Mouse (Mus musculus): Measurements from ENCODE around the gene Chmp6. TPM values are rescaled to one million over a fixed set of nuclear protein-coding genes. Genes with fewer than 3 reads are reported as not detected.

The Chmp6 gene
- total RNA-seq, 2 experiments from 2014 or later, result 22.7 to 25.2 TPM

GRCm38 (mm10) chr11:119904621-119905286 is 8.5 kb upstream of the Chmp6 start:
- intact Hi-C loops (cut with DNase I; ENCODE audit: low total_unique reads), result loop anchor here (2.0 to 5.0 kb wide), 2 partner anchors 88 to 402 kb away; no protein-coding TSS in a partner anchor
- DNase-seq, result peak; percentile 50

- DNase-seq, result no peak
- intact Hi-C loops (cut with DNase I; ENCODE audit: low total_unique reads), result loop anchor here (2.0 to 5.0 kb wide), 2 partner anchors 87 to 403 kb away; no protein-coding TSS in a partner anchor
Observed at GRCm38 (mm10) chr11:119905794-119906193, 7.4 kb upstream of the Chmp6 start.

GRCm38 (mm10) chr11:119907006-119907650 is 6.1 kb upstream of the Chmp6 start:
- intact Hi-C loops (cut with DNase I; ENCODE audit: low total_unique reads), result loop anchor here (5.0 kb wide), 1 partner anchor 85 kb away; no protein-coding TSS in a partner anchor
- DNase-seq, result no peak

GRCm38 (mm10) chr11:119907711-119908110 is 5.5 kb upstream of the Chmp6 start:
- DNase-seq, result no peak
- intact Hi-C loops (cut with DNase I; ENCODE audit: low total_unique reads), result loop anchor here (5.0 kb wide), 1 partner anchor 85 kb away; no protein-coding TSS in a partner anchor

- intact Hi-C loops (cut with DNase I; ENCODE audit: low total_unique reads), result loop anchor here (5.0 kb wide), 1 partner anchor 83 kb away; no protein-coding TSS in a partner anchor
- peak; percentile 66 for DNase-seq
Observed at GRCm38 (mm10) chr11:119909436-119909835, 3.8 kb upstream of the Chmp6 start.

GRCm38 (mm10) chr11:119912845-119913244 is 396 bp upstream of the Chmp6 start:
- intact Hi-C loops (cut with DNase I; ENCODE audit: low total_unique reads), result no loop called here
- DNase-seq, result no peak

- intact Hi-C loops (cut with DNase I; ENCODE audit: low total_unique reads), result no loop called here
Observed at GRCm38 (mm10) chr11:119913935-119914314, 684 bp downstream of the Chmp6 start.

GRCm38 (mm10) chr11:119914381-119914780 is 1.1 kb downstream of the Chmp6 start:
- intact Hi-C loops (cut with DNase I; ENCODE audit: low total_unique reads), result no loop called here
- no peak for DNase-seq

More at GRCm38 (mm10) chr11:119913935-119914314, 684 bp downstream of the Chmp6 start:
- DNase-seq, result no peak

- intact Hi-C loops (cut with DNase I; ENCODE audit: low total_unique reads), result no loop called here
- DNase-seq, result no peak
Observed at GRCm38 (mm10) chr11:119915666-119916065, 2.4 kb downstream of the Chmp6 start.

GRCm38 (mm10) chr11:119916102-119916790 is 3.0 kb downstream of the Chmp6 start:
- intact Hi-C loops (cut with DNase I; ENCODE audit: low total_unique reads), result no loop called here
- peak; percentile 41 for DNase-seq

GRCm38 (mm10) chr11:119916834-119917469 is 3.7 kb downstream of the Chmp6 start:
- intact Hi-C loops (cut with DNase I; ENCODE audit: low total_unique reads), result no loop called here

GRCm38 (mm10) chr11:119918521-119918920 is 5.3 kb downstream of the Chmp6 start:
- intact Hi-C loops (cut with DNase I; ENCODE audit: low total_unique reads), result no loop called here

More at GRCm38 (mm10) chr11:119916834-119917469, 3.7 kb downstream of the Chmp6 start:
- peak; percentile 10 for DNase-seq

GRCm38 (mm10) chr11:119919432-119919831 is 6.2 kb downstream of the Chmp6 start:
- intact Hi-C loops (cut with DNase I; ENCODE audit: low total_unique reads), result no loop called here
- no peak for DNase-seq

More at GRCm38 (mm10) chr11:119918521-119918920, 5.3 kb downstream of the Chmp6 start:
- peak; percentile 15 for DNase-seq

- peak; percentile 75 for DNase-seq
- intact Hi-C loops (cut with DNase I; ENCODE audit: low total_unique reads), result no loop called here
Observed at GRCm38 (mm10) chr11:119919897-119920296, 6.7 kb downstream of the Chmp6 start.

GRCm38 (mm10) chr11:119920668-119921067 is 7.4 kb downstream of the Chmp6 start:
- DNase-seq, result no peak
- intact Hi-C loops (cut with DNase I; ENCODE audit: low total_unique reads), result no loop called here

- no peak for DNase-seq
Observed at GRCm38 (mm10) chr11:119925176-119925575, 11.9 kb downstream of the Chmp6 start.

GRCm38 (mm10) chr11:119926762-119927161 is 13.5 kb downstream of the Chmp6 start:
- intact Hi-C loops (cut with DNase I; ENCODE audit: low total_unique reads), result no loop called here
- no peak for DNase-seq

More at GRCm38 (mm10) chr11:119925176-119925575, 11.9 kb downstream of the Chmp6 start:
- intact Hi-C loops (cut with DNase I; ENCODE audit: low total_unique reads), result no loop called here

- intact Hi-C loops (cut with DNase I; ENCODE audit: low total_unique reads), result no loop called here
- DNase-seq, result peak; percentile 50
Observed at GRCm38 (mm10) chr11:119928023-119928681, 14.9 kb downstream of the Chmp6 start.
